Mouse (Mus musculus): ENCODE results near the gene Clptm1l. TPM values are rescaled to one million over a fixed set of nuclear protein-coding genes. Genes with fewer than 3 reads are reported as not detected.

Clptm1l gene
- total RNA-seq, 1 experiment, result 106 TPM

DNA sequence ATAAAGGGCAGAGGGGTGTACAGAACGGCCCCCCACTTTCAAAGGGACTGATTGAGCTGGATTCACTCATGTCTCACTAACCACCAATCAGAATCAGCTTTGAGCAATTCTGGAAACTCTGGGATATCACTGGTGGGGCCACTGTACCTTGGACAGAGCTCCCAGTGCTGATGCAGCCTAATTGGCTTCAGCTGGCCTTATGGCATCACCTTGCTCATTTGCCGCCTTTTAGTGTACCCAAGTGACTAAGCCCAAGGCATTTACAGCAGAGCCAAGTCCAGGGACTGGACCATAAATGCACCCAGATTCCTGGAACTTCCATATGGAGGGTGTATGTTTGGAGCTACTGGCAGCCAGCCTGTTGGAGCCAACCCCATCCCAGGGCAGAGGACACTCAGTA lies 55.1 kb downstream of the Clptm1l start:
- TF ChIP-seq CHD2 (IDR thresholded peaks at IDR 0.05; ENCODE audit: low read depth, low read length) (no peak), MAFK (IDR thresholded peaks at IDR 0.05; ENCODE audit: insufficient read depth, low read depth, low read length) (peak; percentile 77), HCFC1 (IDR thresholded peaks at IDR 0.05; ENCODE audit: borderline replicate concordance, insufficient read depth, low read length) (no peak), ZNF384 (IDR thresholded peaks at IDR 0.05; ENCODE audit: low read depth, low read length) (no peak)
- in situ Hi-C loops (cut with MboI; ENCODE audit: low sequenced_read_pairs in 2 of 2, unreplicated experiment in 2 of 2), result no loop called here
- Histone ChIP-seq H3K4me1 (ENCODE audit: control insufficient read depth in 2 of 2, insufficient read depth in 2 of 2, low read length in 2 of 2, poor library complexity in 1 of 2) (no peaks in the 10 kb centered on the region), H3K9me3 (ENCODE audit: control insufficient read depth, insufficient read depth, low read depth, low read length) (no peaks in the 10 kb centered on the region), H3K9ac (ENCODE audit: insufficient read depth, low read depth, low read length, poor library complexity, severe bottlenecking) (no peak overlapping the region), H3K4me3 (ENCODE audit: insufficient read depth in 1 of 2, low read depth in 1 of 2, low read length in 2 of 2, poor library complexity in 1 of 2, severe bottlenecking in 1 of 2) (no peak overlapping the region), H3K36me3 (ENCODE audit: control insufficient read depth, insufficient read depth, low read length, poor library complexity, severe bottlenecking) (no peaks in the 10 kb centered on the region), H3K27ac (ENCODE audit: insufficient read depth, low read depth, low read length, poor library complexity, severe bottlenecking) (no peak overlapping the region; the same call in 1 of the 2 replicates)
- DNase-seq (ENCODE audit: low read depth, low spot score), result no peak

DNA sequence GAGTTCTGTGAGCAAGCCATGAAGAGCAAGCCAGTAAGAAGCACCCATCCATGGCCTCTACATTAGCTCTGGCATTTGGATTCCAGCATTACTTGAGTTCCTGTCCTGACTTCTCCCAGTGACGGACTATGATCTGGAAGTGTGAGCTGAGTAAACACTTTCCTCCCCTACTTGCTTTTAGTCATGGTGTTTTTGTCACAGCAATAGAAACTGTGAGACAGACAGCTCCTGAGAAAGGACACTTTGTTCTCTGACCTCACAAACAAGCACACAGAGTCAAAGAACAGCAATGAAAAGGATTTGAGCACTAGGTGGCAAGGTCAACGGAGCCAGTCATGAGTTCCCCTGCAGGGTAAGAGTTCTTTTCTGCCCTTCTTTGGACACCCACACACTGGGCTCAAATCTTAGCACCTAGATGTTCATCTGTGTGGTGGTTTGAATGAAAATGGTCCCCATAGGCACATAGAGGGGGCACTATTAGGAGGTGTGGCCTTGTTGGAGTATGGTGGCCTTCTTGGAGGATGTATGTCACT lies 56.4 kb downstream of the Clptm1l start:
- DNase-seq (ENCODE audit: low read depth, low spot score), result no peak
- Histone ChIP-seq H3K27ac (ENCODE audit: insufficient read depth, low read depth, low read length, poor library complexity, severe bottlenecking) (no peak overlapping the region), H3K9ac (ENCODE audit: insufficient read depth, low read depth, low read length, poor library complexity, severe bottlenecking) (no peak overlapping the region), H3K4me3 (ENCODE audit: insufficient read depth in 1 of 2, low read depth in 1 of 2, low read length in 2 of 2, poor library complexity in 1 of 2, severe bottlenecking in 1 of 2) (no peak overlapping the region), H3K36me3 (ENCODE audit: control insufficient read depth, insufficient read depth, low read length, poor library complexity, severe bottlenecking) (no peaks in the 10 kb centered on the region), H3K9me3 (ENCODE audit: control insufficient read depth, insufficient read depth, low read depth, low read length) (no peaks in the 10 kb centered on the region), H3K4me1 (ENCODE audit: control insufficient read depth in 2 of 2, insufficient read depth in 2 of 2, low read length in 2 of 2, poor library complexity in 1 of 2) (no peaks in the 10 kb centered on the region)
- in situ Hi-C loops (cut with MboI; ENCODE audit: low sequenced_read_pairs in 2 of 2, unreplicated experiment in 2 of 2), result no loop called here
- no peak for TF ChIP-seq CHD2 (IDR thresholded peaks at IDR 0.05; ENCODE audit: low read depth, low read length)
- no peak for TF ChIP-seq MAFK (IDR thresholded peaks at IDR 0.05; ENCODE audit: insufficient read depth, low read depth, low read length)
- TF ChIP-seq HCFC1 (IDR thresholded peaks at IDR 0.05; ENCODE audit: borderline replicate concordance, insufficient read depth, low read length), result no peak
- TF ChIP-seq ZC3H11A (IDR thresholded peaks at IDR 0.05; ENCODE audit: borderline replicate concordance, low read depth, low read length), result no peak
- no peak for TF ChIP-seq ZNF384 (IDR thresholded peaks at IDR 0.05; ENCODE audit: low read depth, low read length)

Other genes with a start within 250 kb of the Clptm1l start
- 105 and 128 TPM in 2 replicates for gene Lpcat1, start 136.8 kb upstream of the Clptm1l start, total RNA-seq (2012; rRNA removed)
- 0.16 and 0.18 TPM in 2 replicates for gene Slc6a3, start 67.3 kb upstream of the Clptm1l start, total RNA-seq (2012; rRNA removed)
- 11.7 and 21.0 TPM in 2 replicates for gene Tert, start 22.9 kb downstream of the Clptm1l start, total RNA-seq (2012; rRNA removed)
- gene Slc6a18, start 74.0 kb downstream of the Clptm1l start, total RNA-seq (2012; rRNA removed), result not detected in 2 replicates
- 0.09 and 0.16 TPM in 2 replicates for gene Slc6a19, start 100.9 kb downstream of the Clptm1l start, total RNA-seq (2012; rRNA removed)
- 87.1 and 126 TPM in 2 replicates for gene Slc12a7, start 129.1 kb downstream of the Clptm1l start, total RNA-seq (2012; rRNA removed)
- 1.8 and 2.6 TPM in 2 replicates for gene Nkd2, start 243.6 kb downstream of the Clptm1l start, total RNA-seq (2012; rRNA removed)